Mouse (Mus musculus) thymus, postnatal 0 days (tissue): ENCODE data around the gene Zbtb20. TPM values are rescaled to one million over a fixed set of nuclear protein-coding genes. Genes with fewer than 3 reads are reported as not detected.

Source experiments
- DNase-seq: peaks from one replicate; pipeline ENCODE4 v3.0.0-alpha.2; 2015; ENCODE audit warnings: low spot score
- polyA plus RNA-seq: library from polyadenylated mRNA; unstranded; fragments of >200 nt; fragmentation: Nextera tagmentation; extraction: Ambion mirVana; gene quantifications from 2 replicates; pipeline ENCODE4 v1.2.1, GENCODE M21; 2015

Gene Zbtb20
- polyA plus RNA-seq, 1 experiment from 2014 or later = 15.5 TPM

DNA sequence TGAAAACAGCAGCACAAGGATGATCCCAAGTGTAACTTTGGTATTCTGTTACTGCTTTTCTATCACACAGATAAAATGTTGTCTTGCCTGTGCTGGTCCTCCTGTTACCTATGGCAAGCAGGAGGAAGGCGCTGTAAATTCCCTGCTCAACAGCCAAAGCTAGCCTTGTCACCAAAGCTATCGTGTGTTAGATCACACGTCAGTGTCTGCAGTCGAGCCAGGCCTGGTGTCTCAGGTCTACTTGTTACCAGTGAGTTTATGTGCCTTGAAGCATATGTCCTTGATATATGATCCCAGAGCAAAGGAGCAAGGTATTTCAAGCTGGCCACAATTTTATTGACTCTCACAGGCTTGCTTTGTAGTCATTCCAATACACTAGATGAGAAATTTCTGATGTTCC lies 517.7 kb downstream of the Zbtb20 start:
- no peak for DNase-seq

DNA sequence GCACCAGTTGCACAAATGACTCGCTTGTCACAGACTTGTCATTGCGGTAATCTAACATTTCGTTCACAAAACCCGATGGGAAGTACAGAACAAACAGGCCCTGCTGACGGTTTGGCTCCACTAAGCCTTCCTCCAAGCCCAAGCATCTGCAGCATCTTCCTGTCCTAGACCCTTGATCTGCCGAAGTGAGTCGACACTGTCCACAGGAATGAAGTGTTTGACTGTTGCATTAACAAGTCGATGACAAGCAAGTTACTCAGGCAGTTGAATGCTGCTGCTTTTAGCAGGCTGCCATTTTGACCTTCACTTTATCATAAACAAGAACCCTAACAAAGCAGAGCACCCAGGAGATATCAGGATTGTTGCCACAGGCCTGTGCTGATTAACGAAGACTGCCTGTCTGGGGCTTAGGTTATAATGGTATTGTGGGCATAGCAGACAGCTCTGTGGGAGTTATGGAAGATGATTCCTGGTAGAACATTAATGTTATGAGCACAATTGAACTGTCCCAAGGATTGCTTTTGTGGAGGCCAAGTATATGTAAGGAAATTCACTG lies 518.4 kb downstream of the Zbtb20 start:
- DNase-seq = no peak

DNA sequence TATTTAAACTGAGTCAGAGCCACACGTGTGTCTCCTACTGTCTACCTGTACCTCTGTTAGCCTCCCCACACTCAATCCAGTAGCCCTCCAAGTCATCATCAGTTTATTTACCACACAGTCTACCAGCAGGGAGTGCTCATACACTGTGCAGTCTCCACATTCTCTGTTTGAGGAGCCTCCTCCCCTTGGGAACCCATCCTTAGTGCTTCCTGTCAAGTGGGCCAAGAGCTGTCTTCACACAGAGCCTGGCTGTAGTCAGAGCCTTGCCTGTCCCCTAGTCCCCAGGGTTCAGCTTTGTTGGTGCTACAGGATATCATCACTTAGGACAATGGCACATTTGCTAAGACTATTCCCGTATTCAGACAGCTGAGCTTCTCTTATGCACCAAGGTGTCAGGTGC lies 519.1 kb downstream of the Zbtb20 start:
- DNase-seq = no peak

DNA sequence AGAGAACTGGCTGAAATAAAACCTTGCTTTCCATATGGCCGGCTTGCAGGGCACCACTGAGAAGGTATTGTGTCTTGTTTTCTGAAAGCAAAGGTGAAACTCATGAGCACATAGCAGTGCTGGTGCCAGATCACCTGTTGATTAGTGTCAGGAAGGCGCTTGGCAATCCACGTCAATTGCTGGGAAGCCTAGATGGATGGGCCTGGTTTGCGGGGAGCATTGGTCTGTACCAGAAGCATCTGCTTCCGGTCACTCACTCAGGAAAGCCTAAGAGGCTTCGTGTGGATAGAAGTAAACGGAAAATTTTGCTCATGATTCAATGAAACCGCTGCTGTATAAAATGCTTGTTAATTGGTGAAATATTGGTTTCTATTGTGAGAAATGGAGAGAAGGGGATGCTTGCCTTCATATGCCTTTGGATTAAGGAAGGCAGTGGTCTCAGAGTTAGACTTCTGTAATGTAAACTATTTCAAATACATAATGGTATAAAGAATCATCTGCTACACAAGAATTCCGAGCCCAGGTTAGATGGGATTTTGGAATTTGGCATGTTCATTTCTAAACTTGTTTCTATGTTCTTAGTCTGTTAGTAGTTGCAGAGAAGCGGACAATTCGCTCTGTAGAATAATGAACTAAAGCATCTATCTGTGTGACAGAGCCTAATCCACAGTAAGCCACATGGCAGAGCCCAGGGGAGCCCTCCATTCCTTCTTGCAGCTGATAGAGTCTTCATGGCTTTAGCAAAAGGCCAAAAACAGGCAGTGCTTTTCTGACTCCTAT lies 521.4 kb downstream of the Zbtb20 start:
- no peak for DNase-seq

DNA sequence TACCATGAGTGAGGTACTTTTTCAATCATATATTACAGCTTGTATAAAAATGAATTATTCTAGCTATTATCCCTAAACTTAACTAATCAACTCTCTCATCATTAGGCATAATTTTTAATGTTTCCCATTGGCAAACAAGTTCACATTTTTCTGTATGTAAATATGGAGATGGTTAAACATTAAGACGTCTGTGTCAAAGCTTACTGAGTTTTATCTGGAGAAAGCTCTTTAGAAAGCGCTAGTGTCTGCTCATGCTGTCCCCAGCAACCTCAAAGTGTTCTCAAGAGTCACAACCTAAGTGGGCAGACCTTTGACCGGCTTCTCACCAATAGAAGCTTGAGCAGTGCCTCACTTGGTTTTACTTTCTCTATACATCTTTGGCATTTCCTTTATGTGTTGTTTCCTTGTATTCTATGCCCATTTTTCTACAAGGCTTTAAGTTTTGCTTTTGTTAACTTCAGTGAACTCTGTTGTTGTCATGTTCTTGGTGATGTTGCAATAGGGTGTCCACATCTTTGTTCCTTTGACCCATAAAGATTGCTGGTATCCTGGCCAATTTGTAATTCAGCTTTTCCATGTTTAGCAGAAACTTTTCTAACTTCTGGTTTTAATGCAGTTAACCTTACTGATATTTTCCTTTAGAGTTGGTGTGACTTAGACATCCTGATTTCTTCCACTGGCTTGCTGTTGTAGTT lies 522.1 kb downstream of the Zbtb20 start:
- DNase-seq = no peak

DNA sequence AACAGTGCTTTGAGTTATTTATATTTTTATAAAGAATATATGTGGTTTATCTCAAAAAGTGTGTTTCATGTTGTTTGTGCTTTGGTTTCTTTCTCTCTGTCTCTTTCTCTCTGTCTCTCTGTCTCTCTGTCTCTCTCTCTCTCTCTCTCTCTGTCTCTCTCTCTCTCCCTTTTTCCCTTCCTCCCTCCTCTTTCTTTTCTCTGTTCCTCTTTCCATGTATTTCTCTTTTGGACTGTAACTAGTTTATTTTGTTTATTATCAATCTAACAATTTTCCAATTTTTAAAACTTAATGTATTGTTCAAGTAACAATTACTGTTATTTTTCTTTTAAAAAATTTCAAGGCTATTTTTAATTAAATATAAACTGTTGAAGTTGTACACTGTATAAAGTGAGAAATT lies 523.7 kb downstream of the Zbtb20 start:
- no peak for DNase-seq

DNA sequence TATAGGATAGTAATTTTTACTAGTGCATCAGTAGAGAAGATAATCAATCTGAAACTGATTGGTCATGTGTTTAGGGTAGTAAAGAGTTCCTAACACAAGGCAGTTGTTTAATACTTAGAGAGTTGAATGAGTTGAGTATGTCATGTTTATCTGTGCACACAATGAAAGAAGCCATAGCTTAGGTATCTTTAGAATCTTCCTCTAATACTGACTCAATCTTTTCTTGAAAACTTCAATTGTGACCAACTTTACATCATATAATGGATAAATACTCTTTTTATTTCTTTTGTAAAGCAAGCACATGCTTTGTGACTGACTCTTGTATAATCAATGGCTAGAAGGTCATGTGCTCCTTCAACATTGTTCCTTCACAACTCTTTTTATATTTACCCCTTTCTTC lies 524.4 kb downstream of the Zbtb20 start:
- no peak for DNase-seq

DNA sequence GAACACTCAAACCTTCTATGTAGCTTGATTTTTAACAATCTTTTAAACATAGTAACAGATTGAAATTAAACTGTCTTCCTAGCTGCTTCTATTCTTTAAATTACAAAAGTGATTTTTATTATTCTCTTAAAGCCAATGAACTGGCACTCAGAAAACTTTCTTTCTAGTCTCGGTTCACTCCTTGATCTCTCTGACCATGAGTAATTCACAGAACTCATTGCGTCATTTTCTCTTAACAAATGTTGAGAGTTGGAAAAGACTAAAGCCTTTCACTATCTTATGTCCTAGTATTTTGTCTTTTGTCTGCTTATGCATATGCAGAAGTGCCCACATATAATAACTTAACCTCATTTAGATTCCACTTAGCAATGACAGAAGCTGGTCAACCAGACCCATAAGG lies 525.3 kb downstream of the Zbtb20 start:
- DNase-seq = no peak

DNA sequence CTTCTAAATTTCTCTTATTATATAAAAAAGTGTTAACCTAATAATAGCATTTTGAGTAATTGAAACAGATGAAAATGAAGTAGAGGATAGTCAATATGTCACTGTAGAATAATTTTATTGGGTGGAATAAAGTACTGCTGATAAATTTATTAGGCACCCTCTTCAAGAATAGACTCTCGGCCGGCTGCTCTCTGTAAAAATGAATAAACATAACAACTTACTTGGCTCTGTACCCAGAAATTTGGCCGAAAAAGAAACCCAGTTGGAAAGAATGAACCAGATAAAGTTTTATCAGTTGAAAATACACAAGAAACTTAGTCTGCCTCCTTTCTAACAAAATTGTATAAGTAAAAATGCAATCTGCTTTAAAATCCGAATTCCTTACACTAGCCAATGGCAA lies 527.2 kb downstream of the Zbtb20 start:
- DNase-seq = no peak

DNA sequence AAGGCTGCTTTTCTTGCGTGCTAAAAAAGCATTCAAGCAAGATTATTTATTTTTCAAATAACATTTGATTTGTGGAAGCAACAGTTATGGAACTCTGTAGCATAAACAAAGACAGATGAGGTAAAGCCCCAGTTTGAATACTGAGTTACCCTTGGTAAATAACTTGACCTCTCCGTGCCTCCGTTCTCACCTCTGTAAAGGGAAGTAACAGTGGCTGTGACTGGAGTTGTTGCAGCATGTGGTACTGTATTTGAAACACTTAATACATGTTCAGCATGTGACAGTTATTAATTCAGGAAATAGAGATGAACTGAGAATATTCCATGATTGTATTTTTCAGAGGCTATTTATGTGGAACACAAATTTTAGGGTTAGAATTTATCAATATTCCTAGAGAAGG lies 529.4 kb downstream of the Zbtb20 start:
- no peak for DNase-seq

DNA sequence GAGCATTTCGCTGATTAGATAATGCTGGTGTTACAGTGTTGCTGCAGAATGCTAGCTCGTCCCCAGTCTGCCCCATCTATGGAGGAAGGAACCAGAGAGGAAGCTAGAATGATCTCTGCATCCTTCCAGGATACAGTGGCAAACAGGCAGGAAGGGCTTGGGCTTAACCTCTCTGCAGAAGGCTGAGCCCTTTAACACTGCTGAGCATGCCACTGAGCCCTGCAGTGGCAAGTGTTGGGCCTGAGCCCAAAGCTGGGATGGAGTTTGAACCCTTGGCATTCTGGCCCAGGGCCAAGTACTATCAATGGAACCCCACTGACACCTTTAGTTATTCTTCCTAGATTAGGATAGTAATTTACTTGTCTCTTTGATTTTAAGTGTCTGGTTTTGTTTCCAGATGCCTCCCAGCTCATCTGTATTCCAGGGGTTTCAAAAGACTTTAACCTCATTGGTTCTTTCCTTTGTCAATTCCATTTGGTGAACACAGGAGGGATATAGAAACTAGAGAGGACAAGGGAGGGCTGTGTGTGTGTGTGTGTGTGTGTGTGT lies 532.0 kb downstream of the Zbtb20 start:
- no peak for DNase-seq

DNA sequence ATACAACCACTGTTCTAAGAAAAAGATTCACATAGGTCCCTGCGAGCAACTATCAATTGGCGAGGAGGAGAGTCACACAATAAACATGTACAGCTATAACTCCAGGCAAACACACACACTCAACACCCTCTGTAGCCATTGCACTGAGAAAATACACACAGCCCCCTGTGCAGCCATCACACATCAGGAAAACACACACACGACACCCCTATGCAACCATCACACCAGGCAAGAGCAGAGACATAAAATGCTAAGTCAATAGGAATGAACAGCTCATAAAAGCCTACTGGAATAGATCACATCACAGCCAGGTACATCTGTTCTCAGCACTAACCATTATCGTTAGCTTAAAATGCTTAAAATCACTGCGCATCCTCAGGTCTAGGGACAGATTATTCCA lies 532.9 kb downstream of the Zbtb20 start:
- no peak for DNase-seq

DNA sequence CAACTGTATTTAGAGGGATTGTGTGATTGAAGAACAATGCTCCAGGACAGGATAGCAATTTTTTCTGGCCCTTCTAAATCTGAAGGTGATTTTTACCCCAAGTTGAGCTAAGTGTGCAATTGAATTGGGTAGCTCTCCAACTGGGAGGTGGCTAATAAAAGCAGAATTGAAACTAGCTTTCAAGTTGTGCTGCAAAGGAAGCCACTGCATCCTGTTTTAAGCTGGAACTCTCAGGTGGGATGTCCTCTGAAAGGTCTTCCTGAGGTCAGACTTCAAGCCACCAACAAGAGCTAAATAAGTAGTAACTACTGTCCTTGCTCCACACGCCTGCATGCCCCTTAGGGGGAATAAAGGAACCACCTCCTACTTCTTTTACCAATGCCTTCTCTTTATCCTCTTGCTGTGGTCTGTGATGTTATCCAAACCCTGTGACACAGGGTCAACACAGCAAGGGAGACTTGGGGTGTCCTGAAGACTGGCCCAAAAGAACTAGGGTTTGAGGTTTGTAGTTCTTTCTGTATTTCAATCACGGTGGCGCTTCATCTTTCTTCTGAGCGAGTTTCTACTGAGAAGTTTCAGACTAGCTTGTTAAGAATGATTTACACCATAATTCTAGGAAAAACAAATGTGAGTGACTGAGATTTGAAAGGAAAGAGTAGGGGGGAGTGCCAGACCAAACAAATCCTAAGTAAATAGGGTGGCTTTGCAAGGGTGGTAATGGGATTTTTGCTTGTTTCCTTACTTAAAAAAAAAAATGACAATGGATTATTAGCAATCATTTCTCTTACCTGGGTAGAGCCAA lies 533.6 kb downstream of the Zbtb20 start:
- no peak for DNase-seq

DNA sequence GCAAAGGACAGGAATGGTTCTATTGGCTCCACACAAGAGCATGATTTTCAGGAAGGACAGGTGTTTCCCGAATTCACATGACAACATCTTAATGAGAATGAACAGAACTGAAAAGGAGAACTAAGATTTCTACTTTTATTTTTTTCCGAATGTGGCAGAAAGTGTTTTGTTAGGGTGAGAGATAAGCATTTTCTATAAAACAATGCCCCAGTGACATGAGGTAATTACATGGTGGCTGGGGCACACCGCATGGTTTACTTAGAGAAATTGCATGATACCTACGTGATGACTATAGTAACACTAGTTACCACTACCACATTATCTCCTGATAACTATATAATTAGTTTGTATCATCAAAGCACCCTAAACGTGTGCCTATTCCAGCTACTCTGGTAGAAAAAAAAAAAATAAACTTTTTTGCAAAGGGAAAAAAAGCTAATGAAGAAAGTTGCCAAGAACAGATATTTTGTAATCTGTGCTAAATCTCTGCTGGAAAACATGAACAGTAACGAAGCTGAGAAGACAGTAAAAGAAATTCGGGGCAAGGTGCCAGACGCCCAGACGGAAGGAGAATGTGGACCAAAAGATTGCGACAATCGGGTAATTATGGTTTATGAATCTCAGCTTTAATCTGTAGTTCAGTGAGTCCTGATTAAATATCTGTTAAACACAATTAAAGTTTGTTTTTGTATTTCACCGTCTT lies 534.4 kb downstream of the Zbtb20 start:
- no peak for DNase-seq

DNA sequence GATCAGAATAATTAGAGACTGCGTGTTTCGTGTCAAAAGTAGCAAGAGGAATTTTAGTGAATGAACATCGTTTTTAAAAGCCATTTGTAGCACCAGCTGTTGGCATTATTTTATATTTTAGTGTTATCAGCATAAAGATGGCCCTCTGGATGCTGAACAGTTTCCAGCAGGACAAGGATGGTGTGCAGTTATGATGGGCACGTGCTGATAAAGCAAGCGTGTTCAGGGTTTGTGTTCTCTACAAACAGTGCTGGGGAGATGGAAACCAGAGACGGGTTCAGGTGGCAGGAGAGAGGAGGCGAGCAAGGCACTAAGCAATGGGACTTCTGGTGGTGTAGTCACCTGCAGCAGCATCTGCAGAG lies 534.9 kb downstream of the Zbtb20 start:
- no peak for DNase-seq

DNA sequence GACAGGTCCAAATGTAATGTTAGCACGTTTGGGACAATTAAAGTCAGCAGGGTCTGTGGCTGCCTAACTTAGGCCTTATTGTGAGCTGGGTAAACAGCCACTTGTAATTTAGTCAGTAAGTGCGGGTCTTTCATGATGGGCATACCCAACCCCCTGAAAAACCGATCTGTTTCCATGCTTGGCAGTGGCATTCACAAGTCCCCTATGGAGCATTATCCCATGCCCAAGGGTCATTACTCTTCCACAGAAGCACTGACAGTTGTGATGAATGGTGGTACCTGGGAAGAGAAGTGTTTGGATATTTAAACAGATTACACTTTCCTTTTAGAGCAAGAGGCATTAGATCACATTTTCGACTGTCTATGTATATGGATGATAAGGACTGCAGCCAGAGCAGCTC lies 540.2 kb downstream of the Zbtb20 start:
- no peak for DNase-seq

DNA sequence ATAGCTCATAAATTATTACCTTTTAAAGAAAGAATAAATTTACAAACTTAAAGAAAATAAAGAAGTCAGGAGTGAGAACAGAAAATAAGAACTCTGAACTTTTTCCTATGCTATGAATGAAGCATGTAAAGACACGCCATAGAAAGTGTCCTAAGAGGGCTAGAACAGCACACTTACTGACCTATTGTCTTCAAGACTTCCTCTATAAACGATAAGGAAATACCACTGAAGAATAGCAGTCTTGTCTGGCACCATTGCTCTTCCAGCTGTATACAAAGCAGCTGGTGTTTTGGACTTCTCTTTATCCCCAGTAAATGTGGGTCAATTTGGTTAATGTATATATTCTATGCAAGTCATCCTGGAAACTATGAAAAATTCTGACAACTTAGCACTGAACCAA lies 544.2 kb downstream of the Zbtb20 start:
- DNase-seq = no peak

DNA sequence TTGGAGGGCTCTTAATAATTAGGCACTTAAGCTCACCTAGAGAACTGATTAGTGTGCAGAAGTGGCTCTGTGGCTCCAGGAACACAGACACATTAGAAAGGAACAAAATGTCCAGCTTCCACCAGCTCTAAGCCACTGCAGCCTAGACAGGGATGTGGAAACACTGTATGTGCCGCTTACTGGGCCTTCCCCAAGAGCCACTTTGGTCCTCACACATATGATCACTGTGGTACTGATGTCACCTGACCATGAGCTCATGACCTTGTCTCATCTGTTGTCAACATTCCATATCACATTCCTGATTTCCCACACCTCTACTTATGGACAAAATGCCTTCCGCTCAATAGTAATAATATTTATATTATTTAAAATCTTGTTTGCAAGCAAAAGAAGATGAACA lies 553.3 kb downstream of the Zbtb20 start:
- DNase-seq = no peak

DNA sequence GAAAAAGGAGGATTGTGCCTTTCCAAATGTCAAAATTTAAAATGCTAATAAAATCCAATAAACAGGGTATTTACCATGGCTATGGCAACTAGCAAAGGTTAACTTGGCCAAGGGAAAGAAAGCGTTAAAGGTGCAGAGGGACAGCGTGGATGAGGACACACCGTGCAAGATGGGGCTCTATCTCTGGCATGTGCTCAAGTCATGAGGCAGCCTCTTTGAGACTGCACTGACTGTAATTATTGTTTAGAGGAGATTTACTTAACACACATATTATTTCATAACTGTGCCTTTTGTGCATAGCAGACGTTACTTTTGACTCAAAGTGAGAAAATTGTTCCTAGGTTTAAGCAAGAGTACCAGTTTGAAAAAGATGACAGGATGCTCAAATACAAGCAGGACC lies 554.3 kb downstream of the Zbtb20 start:
- no peak for DNase-seq

DNA sequence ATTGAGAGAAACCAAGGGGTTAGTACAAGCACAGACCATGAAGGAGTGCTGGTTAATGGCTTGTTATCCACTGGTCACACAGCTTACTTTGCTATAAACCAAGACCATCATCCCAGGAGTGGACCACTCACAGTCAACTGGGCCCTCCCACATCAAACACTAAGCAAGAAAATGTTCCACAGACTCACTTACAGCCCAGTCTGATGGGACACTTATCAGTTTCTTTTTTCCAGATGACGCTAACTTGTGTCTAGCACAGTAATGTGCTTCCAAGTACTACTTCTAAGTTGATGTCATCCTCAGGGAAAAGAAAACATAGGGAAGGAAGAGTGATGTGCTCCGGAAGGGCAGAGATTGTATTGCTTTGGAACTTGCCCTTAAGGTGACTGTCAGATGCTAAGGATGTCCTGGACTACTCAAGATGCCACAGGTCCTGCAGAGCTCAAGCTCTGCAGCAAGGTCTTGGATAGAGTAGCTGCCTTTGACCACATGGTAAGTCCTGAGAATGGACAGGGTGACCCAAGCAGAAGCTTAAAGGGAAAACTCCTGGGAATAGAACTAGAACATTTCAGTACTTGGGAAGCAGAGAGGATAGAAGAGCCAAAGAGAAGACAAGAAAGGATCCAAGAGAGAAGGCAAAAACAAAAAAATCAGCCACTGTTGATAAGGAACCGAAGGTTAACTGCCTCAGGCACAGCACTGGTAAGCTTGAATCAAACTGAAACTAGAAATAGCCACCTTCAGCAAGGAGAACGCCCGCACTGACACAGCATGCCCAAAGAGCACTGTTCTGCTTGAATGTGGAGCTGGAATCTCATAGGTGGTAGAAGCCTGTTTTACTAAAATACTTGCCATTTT lies 556.1 kb downstream of the Zbtb20 start:
- DNase-seq = no peak
